Mouse (Mus musculus): ENCODE data around the gene Gm17606. TPM values are rescaled to one million over a fixed set of nuclear protein-coding genes. Genes with fewer than 3 reads are reported as not detected.

Gm17606 gene
- polyA plus RNA-seq (2014; fragmentation: Nextera tagmentation; extraction: Ambion mirVana): not detected in 2 replicates

- no peaks in the 10 kb centered on the region for H3K27me3 ChIP-seq (ENCODE audit: control insufficient read depth, insufficient read depth, low read length)
- peak within 1 kb of the TSS; percentile 49 for H3K4me3 ChIP-seq (ENCODE audit: low read depth, low read length)
- 3% methylated on average over 22 of the region's 28 CpGs for WGBS
- H3K27ac ChIP-seq (ENCODE audit: low read length): peak within 1 kb of the TSS; percentile 64
- H3K9me3 ChIP-seq (ENCODE audit: control insufficient read depth, low read depth, low read length): no peaks in the 10 kb centered on the region
- peak within 1 kb of the TSS; percentile 85 for H3K4me2 ChIP-seq (replicated peaks; ENCODE audit: low read depth, low read length)
- peaks cover 56% of the 10 kb centered on the region for H3K36me3 ChIP-seq (ENCODE audit: control insufficient read depth, insufficient read depth, low read length)
- peak; percentile 20; the same call in 1 of the 2 replicates for ATAC-seq (ENCODE audit: insufficient number of reproducible peaks, insufficient read depth, low FRiP score, low read depth)
- H3K9ac ChIP-seq (replicated peaks; ENCODE audit: low read depth, low read length): peak within 1 kb of the TSS; percentile 76
- peaks cover 11% of the 10 kb centered on the region; the same call in 1 of the 2 replicates for H3K4me1 ChIP-seq (ENCODE audit: control insufficient read depth, insufficient read depth, low read length)
These were observed at the start of gene Gm17606 for GRCm38 (mm10) chr14:54640946-54641304. TSS of gene Gm17606 (plus strand) at chr14:54640952.

DNA sequence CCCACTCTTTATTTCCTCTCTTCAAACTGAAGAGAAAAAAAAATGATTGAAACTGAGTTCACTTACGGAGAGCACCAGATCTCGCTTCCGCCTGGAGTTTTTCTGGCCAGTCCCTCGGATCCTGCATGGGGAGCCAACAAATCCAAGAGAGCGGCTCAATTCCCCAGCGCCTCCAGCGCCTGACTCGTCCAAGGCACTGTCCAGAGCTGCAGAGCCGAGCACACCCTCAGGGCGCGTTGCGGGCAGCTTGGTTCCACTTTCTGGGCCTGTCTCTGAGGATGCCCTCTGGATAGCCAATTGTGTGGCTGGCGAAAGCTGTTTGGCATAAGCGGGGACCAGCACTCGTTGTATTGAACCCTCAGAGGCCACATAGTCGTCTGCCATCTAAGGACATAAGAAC, 49.7 kb upstream of the Gm17606 start:
- WGBS: 93% methylated on average over 16 of the region's 16 CpGs
- Histone ChIP-seq H3K9ac (replicated peaks; ENCODE audit: low read depth, low read length) (no peak overlapping the region), H3K36me3 (ENCODE audit: control insufficient read depth, insufficient read depth, low read length) (peaks cover 5% of the 10 kb centered on the region; the same call in 1 of the 2 replicates), H3K4me2 (replicated peaks; ENCODE audit: low read depth, low read length) (no peak overlapping the region), H3K27ac (ENCODE audit: low read length) (no peak overlapping the region), H3K9me3 (ENCODE audit: control insufficient read depth, low read depth, low read length) (no peaks in the 10 kb centered on the region), H3K27me3 (ENCODE audit: control insufficient read depth, insufficient read depth, low read length) (no peaks in the 10 kb centered on the region), H3K4me1 (ENCODE audit: control insufficient read depth, insufficient read depth, low read length) (no peaks in the 10 kb centered on the region), H3K4me3 (ENCODE audit: low read depth, low read length) (no peak overlapping the region)
- no peak for ATAC-seq (ENCODE audit: insufficient number of reproducible peaks, insufficient read depth, low FRiP score, low read depth)

GRCm38 (mm10) chr14:54592319-54592934, 48.3 kb upstream of the Gm17606 start:
- no peak overlapping the region for H3K4me3 ChIP-seq (ENCODE audit: low read depth, low read length)
- H3K36me3 ChIP-seq (ENCODE audit: control insufficient read depth, insufficient read depth, low read length): peaks cover 5% of the 10 kb centered on the region; the same call in 1 of the 2 replicates
- H3K4me1 ChIP-seq (ENCODE audit: control insufficient read depth, insufficient read depth, low read length): no peaks in the 10 kb centered on the region
- H3K4me2 ChIP-seq (replicated peaks; ENCODE audit: low read depth, low read length): no peak overlapping the region
- 40% methylated on average over 10 of the region's 10 CpGs for WGBS
- peak overlapping the region; percentile 23; the same call in 1 of the 2 replicates for H3K27ac ChIP-seq (ENCODE audit: low read length)
- no peaks in the 10 kb centered on the region for H3K9me3 ChIP-seq (ENCODE audit: control insufficient read depth, low read depth, low read length)
- no peaks in the 10 kb centered on the region for H3K27me3 ChIP-seq (ENCODE audit: control insufficient read depth, insufficient read depth, low read length)
- no peak overlapping the region for H3K9ac ChIP-seq (replicated peaks; ENCODE audit: low read depth, low read length)
- peak; percentile 28; the same call in 1 of the 2 replicates for ATAC-seq (ENCODE audit: insufficient number of reproducible peaks, insufficient read depth, low FRiP score, low read depth)

DNA sequence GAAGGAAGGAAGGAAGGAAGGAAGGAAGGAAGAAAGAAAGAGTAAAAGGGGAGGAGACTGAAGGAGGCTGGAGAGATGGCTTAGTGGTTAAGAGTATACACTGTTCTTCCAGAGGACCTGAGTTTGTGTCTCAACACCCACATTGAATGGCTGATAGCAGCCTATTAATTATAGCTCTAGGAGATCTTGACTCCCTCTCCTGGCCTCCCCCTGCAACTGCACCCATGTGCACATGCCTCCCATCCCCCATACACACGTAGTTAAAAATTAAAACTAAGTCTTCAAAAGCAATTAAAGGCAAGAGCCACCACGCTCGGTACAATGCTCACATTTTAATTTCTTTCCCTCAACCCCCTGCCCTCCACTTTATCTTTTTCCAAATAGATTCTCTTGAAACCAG, 46.7 kb upstream of the Gm17606 start:
- 95% methylated on average over 3 of the region's 3 CpGs for WGBS
- ATAC-seq (ENCODE audit: insufficient number of reproducible peaks, insufficient read depth, low FRiP score, low read depth): no peak

DNA sequence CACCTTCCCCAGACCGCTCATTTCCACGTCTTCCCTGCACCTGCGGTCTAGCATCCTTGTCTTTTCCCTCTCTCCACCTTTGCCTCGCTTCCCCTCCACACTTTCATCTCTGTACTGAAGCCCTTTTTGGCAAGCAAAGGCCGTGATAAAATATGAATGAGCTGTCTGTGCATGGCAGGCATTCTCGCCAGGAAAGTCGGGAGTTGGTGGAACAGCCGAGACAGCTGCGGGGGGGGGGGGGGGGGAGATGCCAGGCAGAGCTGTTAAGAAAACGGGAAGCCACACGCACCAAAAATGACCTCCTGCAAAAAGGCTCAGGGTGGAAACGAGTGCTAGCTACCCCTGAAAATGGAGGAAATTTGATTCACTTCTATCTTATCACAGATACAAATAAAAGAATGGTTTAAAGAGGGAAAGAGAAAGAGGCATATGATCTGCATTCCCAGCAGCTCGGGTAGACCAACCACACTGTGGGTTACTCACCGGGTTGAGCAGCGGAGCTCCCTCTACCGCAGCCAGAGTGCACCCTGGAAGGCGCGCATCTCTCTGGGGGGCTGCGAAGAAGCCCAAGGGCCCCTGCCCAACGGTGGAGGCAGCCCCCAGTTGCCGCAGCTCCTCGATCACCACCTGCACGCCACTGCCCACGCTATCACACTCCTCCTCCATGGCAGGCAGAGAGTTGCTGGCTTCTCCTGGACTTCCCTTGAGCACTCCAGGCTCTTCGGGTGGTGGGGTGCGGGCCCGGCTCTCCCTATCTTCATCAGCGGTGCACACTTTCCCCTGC, 45.9 kb upstream of the Gm17606 start:
- 63% methylated on average over 28 of the region's 28 CpGs for WGBS

More for the DNA sequence above, 46.7 kb upstream of the Gm17606 start:
- Histone ChIP-seq H3K9me3 (ENCODE audit: control insufficient read depth, low read depth, low read length) (no peaks in the 10 kb centered on the region), H3K27ac (ENCODE audit: low read length) (no peak overlapping the region), H3K9ac (replicated peaks; ENCODE audit: low read depth, low read length) (no peak overlapping the region), H3K4me3 (ENCODE audit: low read depth, low read length) (no peak overlapping the region), H3K27me3 (ENCODE audit: control insufficient read depth, insufficient read depth, low read length) (no peaks in the 10 kb centered on the region), H3K4me1 (ENCODE audit: control insufficient read depth, insufficient read depth, low read length) (no peaks in the 10 kb centered on the region), H3K36me3 (ENCODE audit: control insufficient read depth, insufficient read depth, low read length) (peaks cover 5% of the 10 kb centered on the region; the same call in 1 of the 2 replicates), H3K4me2 (replicated peaks; ENCODE audit: low read depth, low read length) (no peak overlapping the region)

DNA sequence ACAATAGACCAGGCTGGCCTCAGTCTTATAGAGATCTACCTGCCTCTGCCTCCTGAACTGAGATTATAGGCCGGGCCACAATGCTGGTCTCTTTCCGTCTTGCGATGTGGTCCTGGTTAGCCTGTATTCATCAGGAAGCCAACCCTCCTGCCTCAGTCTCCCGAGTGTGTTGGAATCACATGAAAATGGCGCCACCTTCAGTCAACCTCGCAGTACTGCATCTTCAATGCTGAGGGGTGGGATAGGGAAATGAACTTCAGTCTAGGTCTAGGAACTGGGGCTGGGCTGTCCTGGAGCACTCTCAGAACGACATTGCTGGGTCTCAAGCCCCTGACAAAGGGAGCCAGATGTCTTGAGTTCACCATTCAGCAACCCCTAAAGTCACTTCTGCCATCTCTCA, 43.7 kb upstream of the Gm17606 start:
- no peak overlapping the region for H3K4me3 ChIP-seq (ENCODE audit: low read depth, low read length)
- no peaks in the 10 kb centered on the region for H3K27me3 ChIP-seq (ENCODE audit: control insufficient read depth, insufficient read depth, low read length)
- WGBS: 75% methylated on average over 7 of the region's 7 CpGs
- no peaks in the 10 kb centered on the region for H3K9me3 ChIP-seq (ENCODE audit: control insufficient read depth, low read depth, low read length)
- peaks cover 5% of the 10 kb centered on the region; the same call in 1 of the 2 replicates for H3K36me3 ChIP-seq (ENCODE audit: control insufficient read depth, insufficient read depth, low read length)
- ATAC-seq (ENCODE audit: insufficient number of reproducible peaks, insufficient read depth, low FRiP score, low read depth): no peak
- no peak overlapping the region for H3K27ac ChIP-seq (ENCODE audit: low read length)
- no peaks in the 10 kb centered on the region for H3K4me1 ChIP-seq (ENCODE audit: control insufficient read depth, insufficient read depth, low read length)
- no peak overlapping the region for H3K9ac ChIP-seq (replicated peaks; ENCODE audit: low read depth, low read length)
- H3K4me2 ChIP-seq (replicated peaks; ENCODE audit: low read depth, low read length): no peak overlapping the region

More for the DNA sequence above, 45.9 kb upstream of the Gm17606 start:
- Histone ChIP-seq H3K4me2 (replicated peaks; ENCODE audit: low read depth, low read length) (no peak overlapping the region), H3K9ac (replicated peaks; ENCODE audit: low read depth, low read length) (no peak overlapping the region), H3K27ac (ENCODE audit: low read length) (no peak overlapping the region), H3K4me1 (ENCODE audit: control insufficient read depth, insufficient read depth, low read length) (no peaks in the 10 kb centered on the region), H3K9me3 (ENCODE audit: control insufficient read depth, low read depth, low read length) (no peaks in the 10 kb centered on the region), H3K27me3 (ENCODE audit: control insufficient read depth, insufficient read depth, low read length) (no peaks in the 10 kb centered on the region), H3K4me3 (ENCODE audit: low read depth, low read length) (no peak overlapping the region), H3K36me3 (ENCODE audit: control insufficient read depth, insufficient read depth, low read length) (peaks cover 5% of the 10 kb centered on the region; the same call in 1 of the 2 replicates)
- no peak for ATAC-seq (ENCODE audit: insufficient number of reproducible peaks, insufficient read depth, low FRiP score, low read depth)

- Histone ChIP-seq H3K9ac (replicated peaks; ENCODE audit: low read depth, low read length) (no peak overlapping the region), H3K4me3 (ENCODE audit: low read depth, low read length) (no peak overlapping the region), H3K4me1 (ENCODE audit: control insufficient read depth, insufficient read depth, low read length) (peaks cover 15% of the 10 kb centered on the region; the same call in 1 of the 2 replicates), H3K36me3 (ENCODE audit: control insufficient read depth, insufficient read depth, low read length) (no peaks in the 10 kb centered on the region; the same call in 1 of the 2 replicates), H3K4me2 (replicated peaks; ENCODE audit: low read depth, low read length) (no peak overlapping the region), H3K27ac (ENCODE audit: low read length) (no peak overlapping the region), H3K27me3 (ENCODE audit: control insufficient read depth, insufficient read depth, low read length) (no peaks in the 10 kb centered on the region), H3K9me3 (ENCODE audit: control insufficient read depth, low read depth, low read length) (no peaks in the 10 kb centered on the region)
- WGBS: 43% methylated on average over 2 of the region's 2 CpGs
- ATAC-seq (ENCODE audit: insufficient number of reproducible peaks, insufficient read depth, low FRiP score, low read depth): no peak
These were observed 39.2 kb upstream of the Gm17606 start for GRCm38 (mm10) chr14:54601601-54602000.

DNA sequence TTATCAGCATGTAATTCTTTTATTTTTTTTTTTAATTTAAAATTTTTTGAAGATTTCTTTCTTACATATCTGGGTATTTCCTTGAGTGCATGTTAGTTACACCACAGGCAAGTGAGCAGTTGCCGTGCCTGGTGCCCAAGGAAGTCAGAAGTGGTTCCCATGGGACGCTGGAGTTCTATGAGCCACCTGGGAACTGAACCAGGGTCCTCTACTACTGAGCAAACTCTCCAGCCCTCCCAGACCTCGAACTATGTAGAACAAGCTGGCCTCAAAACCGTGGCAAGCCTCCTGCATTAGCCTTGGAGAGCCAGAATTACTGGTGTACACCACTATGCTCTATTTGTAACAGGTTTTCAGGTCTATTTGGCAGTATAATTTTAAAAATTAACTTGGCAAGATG, 38.1 kb upstream of the Gm17606 start:
- Histone ChIP-seq H3K27ac (ENCODE audit: low read length) (peak overlapping the region; percentile 89), H3K9me3 (ENCODE audit: control insufficient read depth, low read depth, low read length) (no peaks in the 10 kb centered on the region), H3K9ac (replicated peaks; ENCODE audit: low read depth, low read length) (no peak overlapping the region), H3K4me1 (ENCODE audit: control insufficient read depth, insufficient read depth, low read length) (peaks cover 18% of the 10 kb centered on the region; the same call in 1 of the 2 replicates), H3K27me3 (ENCODE audit: control insufficient read depth, insufficient read depth, low read length) (no peaks in the 10 kb centered on the region), H3K4me2 (replicated peaks; ENCODE audit: low read depth, low read length) (peak overlapping the region; percentile 45), H3K36me3 (ENCODE audit: control insufficient read depth, insufficient read depth, low read length) (no peaks in the 10 kb centered on the region; the same call in 1 of the 2 replicates), H3K4me3 (ENCODE audit: low read depth, low read length) (peak overlapping the region; percentile 52)
- ATAC-seq (ENCODE audit: insufficient number of reproducible peaks, insufficient read depth, low FRiP score, low read depth): no peak
- WGBS: 36% methylated on average over 4 of the region's 4 CpGs

Measured in stomach, embryonic 14.5 days (tissue).